Mouse (Mus musculus): ENCODE measurements around the gene Cpeb2.

- TF ChIP-seq CTCF (IDR thresholded peaks at IDR 0.05; ENCODE audit: borderline replicate concordance, insufficient read depth, low read length): no peak
- TF ChIP-seq POLR2A (IDR thresholded peaks at IDR 0.05; ENCODE audit: low read depth, low read length): no peak
Measured at GRCm38 (mm10) chr5:43264696-43265095, 31.7 kb downstream of the Cpeb2 start.
